Mouse (Mus musculus) liver, embryonic 14.5 days (tissue): ENCODE measurements around the gene Ppm1f. TPM values are rescaled to one million over a fixed set of nuclear protein-coding genes. Genes with fewer than 3 reads are reported as not detected.
"Not testable (repeated sequence)": the region's sequence is repeated elsewhere in the genome, so short reads cannot be mapped to it uniquely, and the experiment has no call there.

Experiments used
- ATAC-seq: fragments of 200-750 bp; cut with Nextera tagmentation; 2 replicates; pipeline ENCODE4 v1.8.0; 2017; ENCODE audit warnings: moderate number of reproducible peaks, mild to moderate bottlenecking, moderate library complexity; ENCODE audit not compliant: insufficient read depth
- DNase-seq, 3 experiments: peaks; one replicate each; pipeline ENCODE4 v3.0.0-alpha.2; 2012 to 2013; ENCODE audit warnings: low read depth in 3 of 3, low spot score in 3 of 3
- H3K27ac ChIP-seq: fragments of 300-500 bp; sonication (generic); 2 replicates; pipeline ENCODE4 v1.5.1; 2014; ENCODE audit warnings: moderate library complexity, mild to moderate bottlenecking, control low read depth, inconsistent platforms
- H3K27me3 ChIP-seq: fragments of 300-500 bp; sonication (generic); 2 replicates; pipeline ENCODE4 v1.6.1; 2014; ENCODE audit warnings: mild to moderate bottlenecking, low read length, moderate library complexity; ENCODE audit not compliant: control insufficient read depth, insufficient read depth
- H3K36me3 ChIP-seq: fragments of 300-500 bp; sonication (generic); replicated peaks from 2 replicates; pipeline ENCODE4 v1.6.1; 2014; ENCODE audit warnings: low read depth; ENCODE audit not compliant: control insufficient read depth, insufficient read depth
- H3K4me1 ChIP-seq, 2 experiments: fragments of 200-500 bp in 1 of 2; fragments of 300-500 bp in 1 of 2; sonication (generic) in 1 of 2; replicated peaks; 2 replicates each; pipeline ENCODE4 v1.6.1; 2012 to 2014; ENCODE audit warnings: antibody characterized with exemption in 1 of 2, inconsistent platforms in 1 of 2, low read length in 1 of 2; ENCODE audit not compliant: control insufficient read depth in 2 of 2, insufficient read depth in 2 of 2
- H3K4me2 ChIP-seq: fragments of 300-500 bp; sonication (generic); 2 replicates; pipeline ENCODE4 v1.6.1; 2014; ENCODE audit warnings: low read depth, mild to moderate bottlenecking, control low read depth, moderate library complexity
- H3K4me3 ChIP-seq, 2 experiments: fragments of 200-500 bp in 1 of 2; fragments of 300-500 bp in 1 of 2; sonication (generic) in 1 of 2; 2 replicates each; pipeline ENCODE4 v1.5.1; 2012 to 2014; ENCODE audit warnings: low read depth in 2 of 2, low read length in 2 of 2, mild to moderate bottlenecking in 2 of 2, control low read depth in 1 of 2, inconsistent platforms in 1 of 2, moderate library complexity in 1 of 2; ENCODE audit not compliant: insufficient read depth in 1 of 2
- H3K9ac ChIP-seq: fragments of 300-500 bp; sonication (generic); replicated peaks from 2 replicates; pipeline ENCODE4 v1.6.1; 2014; ENCODE audit warnings: mild to moderate bottlenecking, control low read depth, moderate library complexity
- H3K9me3 ChIP-seq: fragments of 300-500 bp; sonication (generic); 2 replicates; pipeline ENCODE4 v1.6.1; 2016; ENCODE audit warnings: low read length, mixed read lengths; ENCODE audit not compliant: control insufficient read depth
- CTCF ChIP-seq: IDR thresholded peaks from 2 replicates; pipeline ENCODE4 v1.5.1; 2016; ENCODE audit warnings: antibody characterized with exemption, low read depth, control low read depth
- EP300 ChIP-seq: IDR thresholded peaks from 2 replicates; pipeline ENCODE4 v1.6.1; 2016; ENCODE audit warnings: antibody characterized with exemption, low read depth
- WGBS: fragments of 180-500 bp; shearing (Covaris S2); extraction: QIAGEN DNeasy Blood & Tissue Kit; methylation state at CpG from one replicate; pipeline ENCODE4 v1.1.7; 2014; ENCODE audit not compliant: insufficient replicate concordance; 5-methylcytosine and 5-hydroxymethylcytosine counted together
- polyA plus RNA-seq, 2 experiments: library from polyadenylated mRNA; depleted of rRNA in 1 of 2; stranded (reverse) in 1 of 2; unstranded in 1 of 2; fragments of >200 nt; fragmentation: Nextera tagmentation in 1 of 2; extraction: Ambion mirVana in 1 of 2; gene quantifications; 2 replicates each; pipeline versions ENCODE4 v1.2.1 to v1.2.3; 2012 to 2014

Gene Ppm1f
- polyA plus RNA-seq (2012; rRNA removed) (4.0 and 5.3 TPM in 2 replicates), polyA plus RNA-seq (2014; fragmentation: Nextera tagmentation; extraction: Ambion mirVana) (3.8 and 4.1 TPM in 2 replicates)

DNA sequence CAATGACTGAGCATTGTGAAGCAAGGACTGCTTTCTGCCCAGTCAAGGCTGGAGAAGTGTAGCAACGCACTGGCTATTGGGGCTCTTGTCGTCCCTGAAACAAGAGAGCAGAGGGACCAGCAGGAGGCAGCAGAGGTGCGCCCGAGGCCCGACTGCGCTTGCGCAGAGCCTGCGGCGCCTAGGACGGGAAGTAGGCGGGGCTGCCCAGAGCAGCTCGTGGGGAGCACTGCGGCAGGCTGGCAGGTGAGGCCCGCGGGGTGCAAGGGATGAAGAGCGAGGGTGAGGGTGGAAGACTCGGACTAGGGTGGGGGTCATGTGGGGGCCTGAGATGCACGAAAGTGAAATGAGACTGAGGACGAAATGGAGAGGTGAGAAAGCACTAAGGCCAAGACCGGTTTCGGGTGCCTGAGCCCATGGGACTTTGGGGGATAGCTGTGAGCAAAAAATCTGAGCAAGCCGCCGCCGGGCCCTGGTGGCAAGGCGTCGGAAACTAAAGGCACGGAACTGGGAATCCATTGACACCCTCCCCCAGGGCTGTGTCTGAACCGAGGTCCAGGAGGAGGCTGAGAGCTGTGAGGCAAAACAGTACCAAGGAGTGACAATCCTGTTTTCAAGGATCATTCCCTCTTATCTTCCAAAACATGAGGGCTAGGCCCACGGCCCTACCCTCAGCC lies at the start of gene Ppm1f:
TSS of gene Ppm1f (plus strand) at position 88 of the 674 bp plus-strand sequence.
- ATAC-seq (peak; percentile 91), DNase-seq (peak; percentile 79 to 83 (median 83))
- Histone ChIP-seq H3K9me3 (no peaks in the 10 kb centered on the region), H3K36me3 (peaks cover 4% of the 10 kb centered on the region; the same call in 1 of the 2 replicates), H3K4me2 (peak within 1 kb of the TSS; percentile 88), H3K4me3 (peak within 1 kb of the TSS; percentile 65 to 83), H3K27ac (peak within 1 kb of the TSS; percentile 18; the same call in 1 of the 2 replicates), H3K9ac (peak within 1 kb of the TSS; percentile 71), H3K27me3 (no peaks in the 10 kb centered on the region), H3K4me1 (peaks cover 6 to 11% of the 10 kb centered on the region in 2 experiments)
- WGBS: under 1% methylated on average over 29 of the region's 29 CpGs
- TF ChIP-seq EP300 (no peak), CTCF (peak; percentile 97)

DNA sequence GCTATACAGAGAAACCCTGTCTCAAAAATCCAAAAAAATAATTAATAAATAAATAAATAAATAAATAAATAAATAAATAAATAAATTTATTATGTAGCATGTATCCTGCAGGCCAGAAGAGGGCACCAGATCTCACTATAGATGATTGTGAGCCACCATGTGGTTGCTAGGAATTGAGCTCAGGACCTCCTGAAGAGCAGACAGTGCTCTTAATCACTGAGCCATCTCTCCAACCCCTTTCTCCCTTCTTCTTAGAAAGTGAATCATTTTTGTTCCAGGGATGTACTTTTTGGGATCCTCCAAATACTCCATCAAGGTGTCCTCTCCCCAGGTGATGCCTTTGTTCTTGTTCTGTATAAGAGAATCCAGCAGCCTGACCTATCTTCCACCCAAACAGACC lies 47.1 kb upstream of the Ppm1f start:
- no peaks in the 10 kb centered on the region for H3K4me1 ChIP-seq
- DNase-seq (no peak), ATAC-seq (no peak)
- H3K27ac ChIP-seq: no peak overlapping the region
- H3K9ac ChIP-seq: no peak overlapping the region
- no peak overlapping the region for H3K4me3 ChIP-seq
- H3K36me3 ChIP-seq: no peaks in the 10 kb centered on the region
- no peaks in the 10 kb centered on the region for H3K27me3 ChIP-seq
- no peak overlapping the region for H3K4me2 ChIP-seq
- TF ChIP-seq EP300: no peak
- no peak for TF ChIP-seq CTCF
- H3K9me3 ChIP-seq: no peaks in the 10 kb centered on the region

DNA sequence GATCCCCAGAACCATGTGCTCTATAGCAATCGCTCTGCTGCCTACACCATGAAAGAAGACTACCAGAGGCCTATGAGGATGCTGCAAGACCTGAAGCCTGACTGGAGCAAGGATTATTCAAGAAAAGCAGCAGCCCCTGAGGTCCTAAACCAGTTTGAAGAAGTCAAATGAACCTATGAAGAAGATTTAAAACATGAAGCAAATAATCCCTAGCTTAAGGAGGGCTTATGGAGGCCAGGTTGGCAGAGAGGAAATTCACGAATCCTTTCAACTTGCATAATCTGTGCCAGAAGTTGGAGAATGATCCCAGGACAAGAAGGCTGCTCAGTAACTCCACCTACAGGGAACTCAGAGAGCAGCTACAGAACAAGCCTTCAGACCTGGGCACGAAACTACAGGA lies 43.9 kb upstream of the Ppm1f start:
- Histone ChIP-seq H3K27me3 (no peaks in the 10 kb centered on the region), H3K9ac (no peak overlapping the region), H3K4me1 (no peaks in the 10 kb centered on the region), H3K4me2 (no peak overlapping the region), H3K4me3 (no peak overlapping the region), H3K27ac (no peak overlapping the region), H3K36me3 (no peaks in the 10 kb centered on the region), H3K9me3 (no peaks in the 10 kb centered on the region)
- TF ChIP-seq CTCF (no peak), EP300 (no peak)
- ATAC-seq (no peak), DNase-seq (no peak)
- 58% methylated on average over 3 of the region's 3 CpGs for WGBS

DNA sequence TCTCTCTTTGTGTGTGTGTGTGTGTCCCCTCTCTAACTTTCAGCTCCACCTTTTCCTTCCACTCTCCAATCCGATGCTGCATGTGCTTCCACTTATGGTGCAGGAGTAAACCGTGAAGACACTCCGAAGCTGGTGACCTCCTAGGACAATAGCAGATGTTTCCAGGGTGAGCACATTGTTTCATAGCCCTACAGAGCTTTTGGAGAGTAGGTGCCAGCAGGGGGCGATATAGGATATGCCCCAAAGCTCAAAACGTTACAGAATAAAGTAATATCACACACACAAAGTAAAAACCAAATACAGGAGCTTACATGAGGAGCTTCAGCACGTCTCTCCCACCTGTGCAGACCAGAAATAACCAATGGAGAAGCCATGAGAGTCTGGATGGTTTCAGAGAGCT lies 41.4 kb upstream of the Ppm1f start:
- Histone ChIP-seq H3K9ac (no peak overlapping the region), H3K4me3 (no peak overlapping the region), H3K27me3 (no peaks in the 10 kb centered on the region), H3K9me3 (no peaks in the 10 kb centered on the region), H3K36me3 (no peaks in the 10 kb centered on the region), H3K4me2 (no peak overlapping the region), H3K27ac (no peak overlapping the region), H3K4me1 (no peaks in the 10 kb centered on the region)
- WGBS: 10% methylated on average over 6 of the region's 6 CpGs
- TF ChIP-seq CTCF (peak; percentile 67), EP300 (no peak)
- DNase-seq (peak in 2 of 3 experiments; percentile 28 to 33), ATAC-seq (no peak)

GRCm38 (mm10) chr16:16855541-16855940 lies 40.7 kb upstream of the Ppm1f start:
- no peaks in the 10 kb centered on the region for H3K36me3 ChIP-seq
- no peaks in the 10 kb centered on the region for H3K9me3 ChIP-seq
- no peaks in the 10 kb centered on the region for H3K27me3 ChIP-seq
- H3K4me1 ChIP-seq: no peaks in the 10 kb centered on the region
- no peak overlapping the region for H3K4me3 ChIP-seq
- TF ChIP-seq CTCF (no peak), EP300 (no peak)
- WGBS: 72% methylated on average over 1 of the region's 1 CpGs
- ATAC-seq: no peak
- no peak for DNase-seq
- H3K9ac ChIP-seq: no peak overlapping the region
- H3K4me2 ChIP-seq: no peak overlapping the region
- no peak overlapping the region for H3K27ac ChIP-seq

GRCm38 (mm10) chr16:16856054-16856453 lies 40.2 kb upstream of the Ppm1f start:
- H3K9me3 ChIP-seq, H3K4me2 ChIP-seq, DNase-seq, H3K36me3 ChIP-seq, H3K27ac ChIP-seq, H3K9ac ChIP-seq, H3K27me3 ChIP-seq, H3K4me3 ChIP-seq, H3K4me1 ChIP-seq, ATAC-seq: not testable (repeated sequence)
- WGBS: 65% methylated on average over 9 of the region's 9 CpGs
